Comparison of ENCODE assay signal across 8 mouse cellular contexts in genomic region chr4:141809850-141810464, GRCm38 (mm10). TPM values are rescaled to one million over a fixed set of nuclear protein-coding genes. Genes with fewer than 3 reads are reported as not detected.
DNase-seq lines count a peak whose midpoint lies in the region; ATAC-seq and TF ChIP-seq lines count a peak whose summit lies in the region.

No protein-coding gene starts in this region.

- WGBS in embryonic facial prominence, embryonic 14.5 days: 81% methylated on average over 8 of the region's 8 CpGs
- WGBS in liver, postnatal 0 days (ENCODE audit: insufficient replicate concordance): 75% methylated on average over 8 of the region's 8 CpGs
- WGBS in small intestine, adult 2 months: 70% methylated on average over 8 of the region's 8 CpGs

- H3K36me3 ChIP-seq in embryonic facial prominence, embryonic 14.5 days (ENCODE audit: control insufficient read depth, insufficient read depth, low read length): peaks cover 85% of the 10 kb centered on the region
- peaks cover 84% of the 10 kb centered on the region for H3K36me3 ChIP-seq in liver, postnatal 0 days (replicated peaks; ENCODE audit: insufficient read depth, low read length)
- H3K36me3 ChIP-seq in small intestine, adult 2 months (ENCODE audit: control insufficient read depth, insufficient read depth, low read length): peaks cover 81% of the 10 kb centered on the region

- no peaks in the 10 kb centered on the region for H3K27me3 ChIP-seq in embryonic facial prominence, embryonic 14.5 days (replicated peaks; ENCODE audit: control insufficient read depth, insufficient read depth, low read length)
- no peaks in the 10 kb centered on the region for H3K27me3 ChIP-seq in liver, postnatal 0 days (ENCODE audit: insufficient read depth, low read length)
- no peaks in the 10 kb centered on the region for H3K27me3 ChIP-seq in small intestine, adult 2 months (ENCODE audit: control insufficient read depth, insufficient read depth, low read length)

- peak; percentile 34 to 45 for DNase-seq in layer of hippocampus, postnatal 36 days
- DNase-seq in layer of hippocampus, adult 9-11 months: no peak
- peak; percentile 30 for DNase-seq in Muller cell, postnatal 12 days (ENCODE audit: inconsistent ontology term)
- peak; percentile 71 for DNase-seq in embryonic facial prominence, embryonic 14.5 days (ENCODE audit: low spot score)
- DNase-seq in liver, postnatal 0 days: peak; percentile 58
- no peak for DNase-seq in urinary bladder, adult 18-20 months (ENCODE audit: low spot score in 2 of 2)
- DNase-seq in cerebellum, adult 9-11 months: no peak

- ATAC-seq in embryonic facial prominence, embryonic 14.5 days (ENCODE audit: low read depth): no peak
- peak; percentile 65 for ATAC-seq in liver, postnatal 0 days

- no peaks in the 10 kb centered on the region for H3K4me1 ChIP-seq in embryonic facial prominence, embryonic 14.5 days (ENCODE audit: control insufficient read depth, insufficient read depth, low read length)
- no peaks in the 10 kb centered on the region for H3K4me1 ChIP-seq in liver, postnatal 0 days (ENCODE audit: insufficient read depth)
- H3K4me1 ChIP-seq in small intestine, adult 2 months (ENCODE audit: control insufficient read depth, insufficient read depth, insufficient read length, low read length): no peaks in the 10 kb centered on the region

- no peak for TF ChIP-seq EP300 in liver, postnatal 0 days (IDR thresholded peaks at IDR 0.05; ENCODE audit: low read depth)

- H3K4me2 ChIP-seq in embryonic facial prominence, embryonic 14.5 days (ENCODE audit: low read depth, low read length): no peak overlapping the region
- H3K4me2 ChIP-seq in liver, postnatal 0 days (ENCODE audit: low read depth, low read length): no peak overlapping the region

- TF ChIP-seq CTCF in liver, postnatal 0 days (IDR thresholded peaks at IDR 0.05; ENCODE audit: low read depth): peak; percentile 84
- peak; percentile 66; the same call in 1 of the 2 replicates for TF ChIP-seq CTCF in small intestine, adult 2 months (IDR thresholded peaks at IDR 0.05; ENCODE audit: extremely low read depth, insufficient read length, insufficient replicate concordance, low read depth, low read length)

- no peak overlapping the region for H3K4me3 ChIP-seq in embryonic facial prominence, embryonic 14.5 days (ENCODE audit: low read depth, low read length)
- H3K4me3 ChIP-seq in liver, postnatal 0 days (ENCODE audit: low read depth, low read length): no peak overlapping the region
- no peak overlapping the region for H3K4me3 ChIP-seq in small intestine, adult 2 months (ENCODE audit: low read depth, low read length)

- no peak overlapping the region for H3K27ac ChIP-seq in embryonic facial prominence, embryonic 14.5 days (replicated peaks; ENCODE audit: low read depth, low read length)
- H3K27ac ChIP-seq in liver, postnatal 0 days (ENCODE audit: low read depth): no peak overlapping the region
- H3K27ac ChIP-seq in small intestine, adult 2 months (ENCODE audit: insufficient read depth, low read depth, low read length): no peak overlapping the region

- no peak overlapping the region for H3K9ac ChIP-seq in embryonic facial prominence, embryonic 14.5 days (ENCODE audit: low read depth, low read length)
- no peak overlapping the region for H3K9ac ChIP-seq in liver, postnatal 0 days (replicated peaks)

- H3K9me3 ChIP-seq in embryonic facial prominence, embryonic 14.5 days (ENCODE audit: control insufficient read depth, low read length): no peaks in the 10 kb centered on the region
- H3K9me3 ChIP-seq in liver, postnatal 0 days (ENCODE audit: low read length): no peaks in the 10 kb centered on the region

- no peak for TF ChIP-seq POLR2A in small intestine, adult 2 months (IDR thresholded peaks at IDR 0.05; ENCODE audit: low read depth, low read length)

RNA-seq across cellular contexts. Expression of gene Cela2a, which starts 16.0 kb away (rescaled TPM):
- total RNA-seq in layer of hippocampus, postnatal 36 days (2021): not detected
- not detected in 2 replicates for polyA plus RNA-seq in embryonic facial prominence, embryonic 14.5 days (2014; fragmentation: Nextera tagmentation; extraction: Ambion mirVana)
- 0.61 and 28.3 TPM in 2 replicates for polyA plus RNA-seq in liver, postnatal 0 days (2015; fragmentation: Nextera tagmentation; extraction: Ambion mirVana)
- 124 and 65,009 TPM in 2 replicates for polyA plus RNA-seq in small intestine, adult 2 months (2012; rRNA removed)

RNA-seq across cellular contexts. Expression of gene Casp9, which starts 16.5 kb away (rescaled TPM):
- 10 to 100 TPM; 19.9 to 21.1 TPM for total RNA-seq in layer of hippocampus, postnatal 36 days (2021)
- polyA plus RNA-seq in embryonic facial prominence, embryonic 14.5 days (2014; fragmentation: Nextera tagmentation; extraction: Ambion mirVana): 10.3 and 14.2 TPM in 2 replicates
- polyA plus RNA-seq in liver, postnatal 0 days (2015; fragmentation: Nextera tagmentation; extraction: Ambion mirVana): 6.3 and 7.4 TPM in 2 replicates
- 11.5 and 14.6 TPM in 2 replicates for polyA plus RNA-seq in small intestine, adult 2 months (2012; rRNA removed)

RNA-seq across cellular contexts. Expression of gene Dnajc16, which starts 19.2 kb away (rescaled TPM):
- 10 to 100 TPM; 43.3 to 45.0 TPM for total RNA-seq in layer of hippocampus, postnatal 36 days (2021)
- 3.1 and 4.0 TPM in 2 replicates for polyA plus RNA-seq in embryonic facial prominence, embryonic 14.5 days (2014; fragmentation: Nextera tagmentation; extraction: Ambion mirVana)
- polyA plus RNA-seq in liver, postnatal 0 days (2015; fragmentation: Nextera tagmentation; extraction: Ambion mirVana): 2.7 TPM in 2 replicates
- polyA plus RNA-seq in small intestine, adult 2 months (2012; rRNA removed): 3.2 and 5.3 TPM in 2 replicates

RNA-seq across cellular contexts. Expression of gene Ctrc, which starts 36.2 kb away (rescaled TPM):
- total RNA-seq in layer of hippocampus, postnatal 36 days (2021): not detected
- not detected in 2 replicates for polyA plus RNA-seq in embryonic facial prominence, embryonic 14.5 days (2014; fragmentation: Nextera tagmentation; extraction: Ambion mirVana)
- not detected in 2 replicates for polyA plus RNA-seq in liver, postnatal 0 days (2015; fragmentation: Nextera tagmentation; extraction: Ambion mirVana)
- polyA plus RNA-seq in small intestine, adult 2 months (2012; rRNA removed): 13.9 and 8,604 TPM in 2 replicates

Comparison
In these comparisons a context has a peak if more than half of its experiments do, and no peak if none do; other contexts are left out.
1. DNase-seq: peak in layer of hippocampus, postnatal 36 days (2 of 2), Muller cell, postnatal 12 days (single experiment), embryonic facial prominence, embryonic 14.5 days (single experiment) and liver, postnatal 0 days (single experiment); none in layer of hippocampus, adult 9-11 months (single experiment), urinary bladder, adult 18-20 months (0 of 2) and cerebellum, adult 9-11 months (single experiment).